Mouse (Mus musculus): Measurements from ENCODE around the gene Kxd1.

Gene Kxd1

DNA sequence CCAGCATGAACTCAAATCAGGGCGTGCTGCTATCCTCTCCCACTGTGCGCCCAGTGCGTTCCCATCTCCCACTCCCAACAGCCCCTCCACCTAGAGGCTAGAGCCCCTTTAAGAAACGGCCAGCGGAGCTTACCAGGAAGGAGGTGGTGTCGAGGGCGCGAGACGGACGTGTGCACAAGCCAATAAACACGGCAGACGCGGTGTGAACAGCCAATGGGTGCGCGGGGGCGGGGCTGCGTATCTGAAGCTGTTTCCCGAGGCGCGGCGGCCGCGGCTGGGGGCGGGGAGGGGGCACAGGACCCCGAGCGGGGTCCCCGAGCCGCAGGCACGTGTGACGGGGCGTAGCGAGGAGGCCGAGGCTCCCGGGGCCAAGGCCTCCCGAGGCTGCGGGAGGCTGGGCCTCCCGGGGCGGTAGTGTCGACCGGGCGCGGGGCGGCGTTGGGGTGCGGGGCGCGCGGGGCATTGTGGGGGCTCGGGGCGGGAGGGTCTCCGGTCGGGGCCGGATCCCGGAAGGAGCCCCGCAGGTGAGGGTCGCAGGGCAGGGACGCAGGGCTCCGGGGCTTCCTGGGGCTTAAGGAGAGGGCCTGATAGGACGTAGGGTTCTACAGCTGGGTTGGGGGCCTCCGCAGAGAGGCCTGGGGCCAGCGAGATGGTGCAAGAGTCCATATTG is at the start of gene Kxd1, which contains the start of gene Fkbp8:
Gene Kxd1 (minus strand): TSS at position 445 of the 670 bp plus-strand sequence.
Gene Fkbp8 (plus strand): TSS at position 213 of the 670 bp plus-strand sequence.
- DNase-seq = peak; percentile 99

DNA sequence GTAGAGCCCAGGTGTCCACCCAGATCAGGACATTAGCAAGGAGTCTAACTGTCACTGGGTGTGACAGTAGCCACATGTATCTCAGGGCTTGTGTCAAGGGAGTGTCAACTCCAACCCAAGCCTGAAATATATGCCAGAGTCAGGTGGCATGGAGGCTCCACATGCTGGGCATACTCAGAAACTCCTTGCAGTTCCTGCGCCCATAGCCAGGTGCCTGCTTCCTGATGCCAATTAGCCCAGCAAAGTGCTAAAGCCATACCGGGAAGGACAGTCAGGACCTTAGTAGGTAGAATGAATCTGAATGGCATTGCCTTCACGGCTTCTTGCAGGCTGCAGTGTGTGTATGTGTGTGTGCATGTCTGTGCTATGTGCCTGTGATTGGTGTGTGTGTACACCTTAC is 49.5 kb upstream of the Kxd1 start:
- DNase-seq = no peak

- DNase-seq = peak; percentile 76 to 83
Observed at GRCm38 (mm10) chr8:70574915-70575314, 47.2 kb upstream of the Kxd1 start.

- DNase-seq = no peak
Observed at GRCm38 (mm10) chr8:70574302-70574701, 46.5 kb upstream of the Kxd1 start.

GRCm38 (mm10) chr8:70570990-70571389 is 43.2 kb upstream of the Kxd1 start:
- no peak for DNase-seq

- DNase-seq = no peak
Observed at GRCm38 (mm10) chr8:70570360-70570759, 42.6 kb upstream of the Kxd1 start.

DNA sequence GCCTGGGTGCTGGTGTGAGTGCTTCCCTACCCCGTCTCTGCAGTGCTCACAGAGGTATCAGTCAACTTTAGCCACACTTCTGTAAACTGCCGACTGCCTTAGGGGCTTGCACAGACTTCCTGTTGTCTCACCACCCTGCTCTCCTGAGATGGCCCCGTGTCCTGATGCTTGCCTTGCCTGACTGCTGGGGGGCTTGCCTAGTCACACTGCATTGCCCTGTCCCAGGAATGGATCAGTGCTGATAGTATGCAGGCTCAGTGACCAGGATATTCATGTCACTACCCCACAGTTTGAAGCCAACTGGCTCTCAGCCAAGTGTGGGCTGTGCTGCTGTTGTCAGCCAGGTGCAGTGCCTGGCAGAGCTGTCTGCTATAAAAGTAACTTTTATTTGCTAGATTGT is 37.8 kb upstream of the Kxd1 start:
- DNase-seq = peak; percentile 52 to 69

DNA sequence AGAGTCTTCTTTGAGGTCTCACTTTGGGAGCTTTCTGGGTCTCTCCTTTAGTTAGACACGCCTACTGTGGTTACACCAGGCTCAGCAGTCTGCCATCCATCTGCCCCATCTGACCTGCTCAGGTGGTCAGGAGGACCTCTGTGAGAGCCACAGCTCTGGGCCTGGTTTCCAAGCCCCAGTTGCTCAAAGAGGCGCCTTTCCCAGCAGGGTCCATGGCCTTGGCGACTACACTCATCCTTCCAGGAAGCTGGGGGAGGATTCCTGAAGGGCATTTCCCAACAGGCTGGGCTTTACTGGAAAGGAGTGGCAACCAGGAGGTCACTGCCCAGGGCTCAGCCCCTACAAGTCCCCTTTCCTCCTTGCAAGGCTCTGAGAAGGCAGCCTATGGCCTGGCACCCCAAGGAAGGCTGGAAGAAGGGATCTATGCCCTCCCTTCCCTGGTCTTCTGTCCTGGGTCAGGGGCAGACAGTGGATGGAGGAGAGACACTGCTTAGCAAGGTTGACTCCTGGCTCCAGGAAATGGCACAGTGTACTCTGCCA is 37.0 kb upstream of the Kxd1 start:
- peak in 1 of 2 experiments; percentile 22 for DNase-seq

DNA sequence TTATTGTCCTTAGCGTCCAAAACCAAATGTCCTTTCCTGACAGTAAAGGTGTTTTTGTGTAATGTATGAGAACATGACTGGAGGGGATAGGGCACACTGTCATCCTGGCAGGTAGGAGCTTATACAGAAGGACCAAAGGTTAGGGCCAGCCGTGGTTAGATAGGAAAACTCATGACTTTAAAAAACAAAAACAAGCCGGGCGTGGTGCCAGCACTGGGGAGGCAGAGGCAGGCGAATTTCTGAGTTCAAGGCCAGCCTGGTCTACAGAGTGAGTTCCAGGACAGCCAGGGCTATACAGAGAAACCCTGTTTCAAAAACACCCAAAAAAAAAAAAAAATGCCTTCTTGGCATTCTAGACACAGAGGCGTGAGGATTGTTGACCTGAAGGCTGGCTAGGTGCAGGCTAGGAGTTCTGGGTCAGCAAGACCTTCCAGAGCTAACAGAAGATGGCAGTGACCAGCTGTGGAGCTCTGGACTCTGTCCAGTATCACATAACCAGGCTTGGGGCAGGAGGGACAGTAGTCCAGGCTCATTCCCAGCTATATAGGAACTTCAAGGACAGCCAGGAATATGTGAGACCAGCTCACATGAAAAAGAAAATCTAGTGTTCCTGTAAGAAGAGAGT is 36.1 kb upstream of the Kxd1 start:
- DNase-seq = no peak

- no peak for DNase-seq
Observed at GRCm38 (mm10) chr8:70562802-70563201, 35.0 kb upstream of the Kxd1 start.

- DNase-seq = peak; percentile 49 to 60
Observed at GRCm38 (mm10) chr8:70561809-70562535, 34.2 kb upstream of the Kxd1 start.

DNA sequence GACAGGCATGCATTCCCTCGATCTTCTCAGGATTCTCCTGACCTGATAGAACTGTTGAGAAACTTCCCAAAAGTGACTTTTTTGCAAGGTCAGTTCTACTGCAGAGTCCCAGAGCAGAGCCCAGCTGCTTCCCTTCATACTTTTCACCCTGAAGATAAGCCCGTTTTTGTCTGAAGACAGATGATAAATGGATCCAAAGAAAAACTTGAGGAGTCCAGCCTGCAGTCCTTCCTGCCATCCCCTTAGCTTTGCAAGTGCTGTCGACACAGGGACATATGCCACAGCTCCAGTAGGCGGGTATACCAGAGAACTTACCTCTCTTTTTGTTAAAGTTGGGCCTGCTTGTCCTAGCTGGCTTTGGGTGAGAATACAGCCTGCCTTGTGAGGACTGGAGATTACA is 33.6 kb upstream of the Kxd1 start:
- peak; percentile 28 to 44 for DNase-seq

DNA sequence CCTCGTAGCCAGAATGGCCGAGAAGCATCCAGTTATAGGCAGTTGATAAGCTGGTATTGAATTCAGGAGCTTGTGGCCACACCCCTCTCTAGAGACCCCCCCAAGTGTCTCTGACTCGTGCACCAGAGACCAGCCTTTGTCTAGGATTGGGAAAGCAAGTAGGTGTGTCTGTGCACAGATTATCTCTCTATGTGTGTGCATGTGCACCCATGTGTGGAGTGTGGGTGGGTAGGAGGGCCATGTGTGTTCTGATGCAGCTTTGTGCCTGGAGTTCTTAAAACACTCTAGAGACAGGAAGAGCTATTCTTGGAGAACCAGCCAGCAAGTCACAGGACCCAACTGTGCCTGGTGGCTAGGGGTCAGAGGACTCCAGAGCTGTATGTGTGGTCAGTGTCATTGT is 32.8 kb upstream of the Kxd1 start:
- DNase-seq = no peak

GRCm38 (mm10) chr8:70560096-70560495 is 32.3 kb upstream of the Kxd1 start:
- peak; percentile 68 to 79 for DNase-seq

- no peak for DNase-seq
Observed at GRCm38 (mm10) chr8:70558983-70559382, 31.2 kb upstream of the Kxd1 start.

DNA sequence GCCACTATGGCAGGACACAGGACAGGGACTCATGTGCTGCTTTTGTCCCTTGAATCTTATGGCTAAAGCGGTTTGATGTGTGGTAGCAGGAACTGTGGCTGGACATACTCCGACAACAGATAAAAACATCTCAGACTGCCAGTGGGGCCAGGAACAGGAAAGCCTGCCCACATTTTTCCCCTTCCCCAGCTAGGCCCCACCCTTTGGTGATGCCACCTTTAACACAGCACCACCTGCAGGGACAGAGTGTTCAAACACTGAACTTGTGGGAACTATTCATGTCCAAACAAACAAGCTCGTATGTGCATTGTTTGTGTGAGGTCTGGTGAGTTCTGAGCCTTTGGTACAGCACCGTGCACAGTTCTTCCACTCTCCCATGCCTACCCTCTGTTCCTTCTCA is 30.6 kb upstream of the Kxd1 start:
- DNase-seq = peak in 1 of 2 experiments; percentile 45

GRCm38 (mm10) chr8:70555079-70555747 is 27.5 kb upstream of the Kxd1 start:
- DNase-seq = no peak

DNA sequence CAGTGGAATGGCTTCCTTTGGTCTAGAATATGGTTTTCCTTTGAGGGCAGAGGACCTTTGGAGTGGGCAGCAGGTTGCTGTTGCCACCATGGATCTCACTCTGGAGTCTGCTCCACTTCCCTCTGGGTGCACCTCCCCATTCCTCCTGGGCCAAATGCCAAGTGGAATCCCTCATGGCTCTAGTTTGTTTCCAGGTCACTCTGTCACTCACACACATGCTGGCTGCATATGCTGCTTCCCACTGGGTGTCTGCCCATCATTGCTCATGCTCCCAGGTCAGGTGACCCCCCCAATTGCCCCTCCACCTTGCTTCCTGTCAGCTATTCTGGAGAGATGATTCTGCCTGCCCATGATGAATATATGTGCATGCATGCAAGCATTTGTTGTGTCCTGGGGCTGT is 26.0 kb upstream of the Kxd1 start:
- DNase-seq = peak; percentile 62 to 72

- DNase-seq = no peak
Observed at GRCm38 (mm10) chr8:70552836-70553235, 25.1 kb upstream of the Kxd1 start.

GRCm38 (mm10) chr8:70551558-70552161 is 23.9 kb upstream of the Kxd1 start:
- no peak for DNase-seq

- DNase-seq = no peak
Observed at GRCm38 (mm10) chr8:70549412-70550184, 21.8 kb upstream of the Kxd1 start.

- no peak for DNase-seq
Observed at GRCm38 (mm10) chr8:70547762-70548161, 20.0 kb upstream of the Kxd1 start.

Data from kidney, postnatal 4 days (tissue).